Mouse (Mus musculus) left cerebral cortex, adult 9 months (tissue): ENCODE data around the gene Pbxip1.

ENCODE experiments used
- DNase-seq, 2 experiments: peaks; one replicate each; pipeline ENCODE4 v3.0.0; 2022; ENCODE audit warnings: low spot score in 2 of 2

The Pbxip1 gene

DNA sequence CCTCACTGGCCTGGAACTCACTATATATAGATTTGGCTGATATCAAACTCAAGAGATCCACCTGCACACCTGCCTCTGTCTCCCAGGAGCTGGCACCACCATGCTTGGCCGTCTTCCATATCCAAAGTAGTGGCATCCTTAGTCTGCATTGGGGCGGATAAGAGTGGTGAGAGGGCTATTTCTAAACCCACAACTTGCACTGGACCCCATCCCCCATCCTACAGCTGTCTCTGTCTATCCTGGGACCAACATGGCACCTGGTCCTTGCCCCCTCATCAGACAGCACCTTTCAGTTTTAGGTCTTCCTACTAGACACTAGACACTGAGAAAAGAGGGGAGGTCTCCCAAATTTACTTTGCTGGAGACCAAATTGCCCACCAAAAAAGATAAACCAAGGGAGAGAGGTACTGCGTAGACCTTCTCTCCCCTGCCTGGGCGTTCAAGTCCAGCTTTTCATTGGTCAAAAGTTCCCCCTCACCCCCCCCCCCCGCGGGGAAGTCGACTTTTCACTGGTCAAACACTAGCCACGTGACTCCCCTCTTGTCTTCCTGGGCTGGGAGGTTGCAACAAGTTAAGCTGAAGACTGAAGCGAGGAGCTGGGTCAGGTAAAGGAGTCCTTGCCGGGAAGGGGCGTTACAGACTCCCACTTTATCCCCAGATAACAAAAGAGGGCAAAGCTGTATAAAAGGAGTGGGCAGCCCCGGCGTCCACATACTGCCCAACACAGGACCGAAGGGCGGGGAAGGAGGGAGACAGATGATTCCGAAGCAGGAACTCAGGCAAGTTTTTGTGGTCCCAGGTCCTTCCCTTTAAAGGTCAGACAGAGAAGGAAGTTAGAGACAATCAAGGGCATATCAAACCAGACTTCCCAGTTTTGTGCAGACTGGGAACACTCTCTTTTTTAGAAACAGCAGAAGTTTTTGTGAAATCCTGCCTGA, at the start of gene Pbxip1:
Pbxip1 (plus strand) TSS at position 531 of the 938 bp plus-strand sequence.
- no peak for DNase-seq

DNA sequence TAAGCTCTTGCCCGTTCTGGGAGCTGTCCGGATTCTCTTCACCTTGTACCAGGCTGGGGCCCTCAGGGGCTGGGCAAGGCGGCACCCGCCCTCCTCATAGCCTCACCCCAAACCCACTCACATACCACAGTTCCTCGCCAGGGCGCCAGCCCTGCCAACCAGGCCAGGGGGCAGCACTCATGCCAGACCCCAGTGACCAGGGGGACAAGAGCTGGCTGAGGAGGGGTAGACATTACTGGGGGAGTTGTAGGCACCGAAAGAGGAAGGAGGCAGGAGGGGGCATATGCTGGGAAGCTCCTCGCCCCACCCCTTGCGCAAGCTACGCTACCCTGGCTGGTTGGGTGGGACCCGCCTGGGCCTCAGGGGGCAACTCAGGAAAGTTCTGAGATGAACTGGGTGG, 48.9 kb upstream of the Pbxip1 start:
- DNase-seq, result no peak

DNA sequence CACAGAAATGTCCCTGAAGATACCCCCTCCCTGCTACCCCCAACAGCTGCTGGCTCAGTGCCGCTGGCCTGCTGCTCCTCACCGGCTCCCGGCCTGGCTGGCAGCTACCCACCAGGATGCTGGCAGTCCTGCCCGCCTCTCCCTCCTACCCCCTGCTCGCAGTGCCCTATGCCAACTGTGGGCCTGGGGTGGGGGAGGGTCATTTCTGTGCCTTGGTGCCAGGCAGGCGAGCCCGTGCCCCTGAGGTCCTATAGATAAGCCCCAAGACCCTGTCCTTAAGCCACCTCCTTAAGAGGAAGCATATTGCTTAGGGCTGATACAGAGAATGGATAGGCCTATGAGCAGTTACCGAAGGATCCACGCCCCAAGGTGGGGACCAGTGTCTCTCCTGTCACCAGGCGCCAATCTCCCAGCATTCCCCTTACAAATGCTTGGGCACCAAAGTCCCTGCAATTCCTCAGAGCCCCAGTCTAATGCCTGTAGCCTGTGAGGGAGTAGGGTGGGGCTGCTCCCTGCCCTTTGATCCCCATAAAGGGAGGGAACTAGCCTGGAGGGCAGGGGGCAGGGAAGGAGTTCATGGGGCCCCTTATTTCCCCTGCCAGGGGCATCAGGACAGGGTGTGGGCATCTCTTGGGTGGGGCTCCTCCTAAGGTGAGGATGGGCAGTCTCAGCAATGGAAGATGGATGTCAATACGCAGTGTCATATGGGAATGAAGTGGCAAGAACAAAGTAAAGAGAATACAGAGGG, 48.2 kb upstream of the Pbxip1 start:
- DNase-seq, result peak in 1 of 2 experiments; percentile 43

DNA sequence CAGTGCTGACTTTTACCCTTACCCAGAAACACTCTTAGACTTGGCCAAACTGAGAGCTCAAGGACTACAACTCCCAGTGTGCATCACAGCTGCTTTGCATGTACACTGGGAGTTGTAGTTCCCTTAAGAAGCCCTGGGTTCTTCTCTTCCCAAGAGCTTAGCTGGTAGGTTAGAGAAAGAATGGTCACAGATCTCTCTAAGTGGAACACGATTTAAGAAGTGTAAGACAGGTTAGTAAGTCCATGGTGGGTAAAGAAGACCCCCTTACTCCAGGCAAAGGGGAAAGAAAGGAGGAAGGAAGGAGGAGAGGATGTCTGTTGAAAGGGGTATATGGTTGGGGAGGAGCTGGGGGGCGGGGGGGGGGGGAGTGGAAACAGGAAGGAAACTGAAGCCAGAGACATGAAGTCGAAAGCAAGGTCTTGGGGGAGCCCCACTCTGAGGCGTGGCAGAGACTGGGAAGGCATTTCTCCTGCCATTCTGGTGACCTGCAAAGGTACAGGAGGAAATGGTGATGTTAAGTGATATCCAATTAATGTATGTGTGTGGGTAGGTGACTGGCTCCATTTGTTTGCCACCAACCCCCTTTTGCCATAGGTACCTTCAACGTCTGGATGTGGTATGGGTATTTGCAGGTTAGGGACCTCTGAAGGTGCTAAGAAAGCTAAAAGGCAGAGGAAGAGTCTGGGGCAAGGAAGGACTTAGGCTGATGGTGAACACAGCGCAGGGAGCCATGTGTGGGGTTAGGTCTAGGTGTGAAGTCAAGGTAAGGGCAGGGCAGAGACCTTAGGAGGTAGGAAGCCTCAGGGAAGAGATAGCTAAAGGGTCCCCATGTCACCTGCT, 47.4 kb upstream of the Pbxip1 start:
- peak in 1 of 2 experiments; percentile 32 for DNase-seq

DNA sequence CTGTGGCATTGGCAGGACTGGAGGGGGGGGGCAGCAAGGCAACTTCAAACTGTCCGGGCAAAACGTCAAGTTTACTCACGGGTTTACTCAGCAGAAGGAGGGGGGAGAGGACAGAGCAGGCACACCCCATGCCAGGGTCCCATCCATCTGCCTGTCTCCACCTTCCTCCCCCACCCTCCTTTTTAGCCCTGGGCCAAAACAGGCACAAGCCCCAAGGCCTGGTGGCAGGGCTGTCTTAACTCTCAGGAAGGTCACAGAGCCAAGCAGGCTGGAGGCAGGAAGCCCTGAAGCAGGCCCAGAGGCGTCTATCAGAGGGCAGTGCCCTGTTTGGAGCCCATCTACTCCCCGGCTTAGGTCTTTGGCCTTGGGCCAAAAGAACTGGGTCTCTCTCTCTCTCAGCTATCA, 46.4 kb upstream of the Pbxip1 start:
- no peak for DNase-seq

DNA sequence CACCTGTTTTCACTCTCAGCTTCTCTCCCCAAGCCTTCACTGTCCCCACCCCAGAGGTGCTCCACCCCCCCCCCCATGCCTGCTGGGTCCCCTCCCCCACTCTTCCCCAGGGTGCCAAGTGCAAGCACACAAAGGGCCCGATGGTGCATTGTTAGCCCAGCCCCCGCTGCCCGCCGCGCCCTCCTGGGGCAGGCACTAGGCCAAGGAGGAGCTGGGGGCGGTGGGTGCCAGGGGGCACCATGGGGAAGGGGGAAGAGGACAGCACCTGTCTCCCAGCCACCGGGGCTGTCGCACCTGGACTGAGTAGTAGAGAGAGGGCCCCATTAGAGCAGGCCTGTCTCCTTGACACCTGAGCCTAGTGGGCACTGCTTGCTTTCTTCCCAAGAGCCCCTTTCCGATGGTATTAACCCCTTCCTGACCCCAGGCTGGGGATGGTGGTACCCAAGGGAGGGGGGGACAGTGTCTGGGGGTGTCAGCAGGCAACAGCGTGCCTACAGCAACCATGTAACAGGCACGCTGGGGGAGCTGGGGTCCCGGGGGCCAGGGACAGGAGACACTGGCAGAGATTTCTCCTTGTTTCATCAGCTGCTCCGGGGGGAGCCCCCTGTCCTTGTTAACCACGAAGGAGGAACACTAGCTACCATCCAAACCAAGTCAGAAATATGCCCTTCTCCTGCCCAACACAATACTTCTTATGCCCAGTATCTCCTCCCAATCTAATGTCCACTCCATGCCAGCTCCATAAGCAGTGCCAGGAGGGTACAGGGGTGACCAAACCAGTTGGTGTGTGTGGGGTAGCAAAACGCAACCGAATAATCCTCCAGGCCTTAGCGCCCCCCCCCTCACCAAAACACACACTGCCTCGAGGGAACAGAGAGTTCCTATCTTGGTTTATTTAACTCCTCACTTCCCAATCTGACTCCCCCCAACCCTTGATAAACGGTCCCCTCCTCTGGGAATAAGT, 45.5 kb upstream of the Pbxip1 start:
- no peak for DNase-seq

DNA sequence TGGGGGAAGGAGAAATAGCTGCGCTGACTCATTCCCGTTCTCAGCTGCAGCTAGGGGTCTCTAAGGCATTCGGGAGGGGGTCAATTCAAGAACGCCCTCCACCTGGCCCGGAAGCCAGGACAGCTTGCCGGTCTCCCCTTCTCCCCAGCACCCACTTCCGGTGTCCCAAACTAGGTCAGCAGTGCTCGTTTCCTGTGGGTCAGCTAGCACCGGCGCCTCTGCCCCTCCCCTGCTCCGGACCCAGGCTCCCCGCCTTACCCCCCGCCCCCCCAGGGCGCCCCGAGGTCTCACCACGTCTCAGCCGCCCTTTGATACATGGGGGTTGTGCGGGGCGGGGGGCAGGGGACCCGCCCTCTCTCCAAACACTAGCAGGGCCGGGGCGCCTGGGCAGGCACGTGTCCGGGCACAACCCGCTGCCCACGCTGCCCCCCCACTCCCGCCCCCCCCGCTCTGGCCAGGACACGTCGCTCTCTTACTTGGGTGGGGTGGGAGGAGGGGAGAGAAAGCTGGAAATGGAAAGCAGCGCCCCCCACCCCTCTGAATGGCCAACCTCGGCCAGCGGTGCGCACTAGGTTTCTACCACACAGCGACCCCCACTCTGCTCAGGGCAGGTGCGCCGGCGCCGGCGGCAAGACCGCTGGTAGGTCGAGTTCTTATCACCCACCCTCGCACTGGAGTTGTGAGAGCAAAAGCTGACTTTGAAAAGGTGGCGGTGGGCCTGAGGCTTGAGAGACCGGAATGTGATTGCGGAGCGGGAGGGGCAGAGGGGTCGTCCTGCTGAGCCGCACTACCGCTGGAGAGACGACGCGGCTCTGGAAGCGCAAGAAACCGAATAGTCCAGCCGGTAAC, 44.6 kb upstream of the Pbxip1 start:
- DNase-seq, result peak in 1 of 2 experiments; percentile 37

DNA sequence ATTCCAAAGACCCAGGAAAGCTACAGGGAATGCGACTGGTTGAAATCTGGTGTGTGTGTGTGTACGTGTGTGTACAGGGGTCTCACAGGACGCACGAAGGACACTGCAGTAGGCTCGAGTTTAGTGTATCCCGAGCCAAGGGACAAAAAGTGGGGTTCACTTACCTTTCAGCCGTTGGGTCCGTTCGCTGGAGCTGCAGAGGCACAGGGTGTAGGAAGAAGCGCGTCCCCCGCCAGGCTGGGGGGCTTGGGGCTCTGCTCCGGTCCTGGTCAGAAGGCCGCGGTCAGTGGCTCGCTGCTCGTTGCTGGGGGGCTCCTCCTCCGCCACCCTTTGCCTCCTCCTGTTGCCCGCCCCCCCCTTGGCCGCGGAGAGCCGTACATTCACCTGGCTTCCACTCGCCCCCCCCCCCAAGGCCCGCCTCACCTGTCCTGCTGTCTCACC, 43.6 kb upstream of the Pbxip1 start:
- DNase-seq, result no peak

DNA sequence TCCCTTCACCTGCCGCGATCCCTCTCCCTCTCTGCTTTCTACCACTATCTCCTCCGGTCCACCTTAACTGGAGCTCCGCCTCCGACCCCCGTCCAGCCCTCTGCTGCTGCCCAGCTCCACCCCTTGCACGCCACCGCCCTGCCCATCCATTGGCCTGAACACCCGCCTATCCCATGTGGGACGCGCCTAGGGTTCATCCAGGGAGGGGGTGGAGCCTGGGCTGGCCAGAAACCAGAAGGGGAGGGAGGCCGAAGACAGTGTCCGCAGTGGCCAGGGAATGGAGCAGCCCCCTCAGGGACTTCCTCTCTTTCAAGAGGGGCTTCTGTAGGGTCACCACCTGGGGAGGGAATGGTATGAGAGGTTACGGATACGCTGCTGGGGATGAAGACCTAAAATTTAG, 42.9 kb upstream of the Pbxip1 start:
- DNase-seq, result peak; percentile 91 to 97

DNA sequence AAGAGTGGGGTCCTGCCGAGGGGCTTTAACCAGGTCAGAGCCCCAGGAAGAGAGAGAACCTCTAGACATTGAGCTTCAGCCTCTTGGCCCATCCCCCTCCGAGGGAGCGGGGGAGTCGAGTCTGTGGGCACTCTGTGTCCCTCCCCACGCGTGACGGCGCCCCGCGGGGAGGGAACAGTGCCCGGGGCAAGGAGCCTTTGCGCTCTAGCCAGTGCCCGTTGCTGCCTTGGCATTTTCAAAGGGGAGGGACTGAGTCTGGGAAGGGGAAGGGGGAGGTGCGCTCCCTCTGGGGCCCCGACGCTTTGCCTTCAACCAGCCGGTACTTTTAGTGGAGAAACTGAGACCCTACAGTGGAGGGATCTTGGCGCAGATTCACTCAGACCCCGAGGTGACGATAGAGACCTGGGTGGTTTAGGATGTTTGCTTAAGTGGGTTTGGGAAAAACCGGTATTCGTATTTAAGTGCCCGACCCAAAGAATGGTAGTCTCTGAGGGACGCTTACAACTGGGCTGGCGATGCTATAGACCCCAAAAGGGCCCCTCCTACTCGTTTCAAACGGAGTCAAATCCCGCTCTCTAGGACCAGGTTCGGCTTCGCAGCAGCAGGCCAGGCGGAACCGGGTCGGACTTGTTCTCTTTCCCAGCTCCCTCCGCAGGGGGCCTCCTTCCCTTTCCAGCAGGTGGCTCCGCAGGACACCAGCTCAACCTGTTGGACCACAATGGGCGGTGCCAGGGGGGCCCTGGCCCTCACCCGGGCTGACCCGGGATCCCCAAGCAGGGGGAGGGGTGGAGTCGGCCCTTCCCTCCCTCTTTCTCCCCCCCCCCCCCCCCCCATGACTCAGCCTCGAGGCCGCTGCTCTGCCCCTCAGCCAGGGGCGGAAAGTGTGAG, 42.3 kb upstream of the Pbxip1 start, which contains the start of gene Zbtb7b:
Zbtb7b (minus strand) TSS at position 771 of the 888 bp plus-strand sequence.
- DNase-seq, result peak in 1 of 2 experiments; percentile 61

DNA sequence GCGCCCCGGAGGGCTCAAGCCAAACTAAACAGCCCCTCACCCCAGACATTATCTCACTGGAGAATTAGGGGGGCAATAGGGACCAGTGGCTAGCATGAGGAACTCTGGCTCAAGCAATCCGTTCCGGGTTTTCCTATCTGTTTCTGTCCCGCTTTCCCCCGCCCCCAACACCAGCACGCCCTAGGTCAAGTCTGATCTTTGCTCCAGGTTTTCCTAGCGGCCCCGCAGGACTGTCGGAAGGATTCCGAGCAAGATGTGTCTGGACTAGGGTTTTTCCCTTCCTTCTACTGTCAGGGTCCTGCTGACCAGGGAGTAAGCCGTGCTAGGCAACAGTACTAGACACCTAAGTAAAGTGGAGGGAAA, 41.6 kb upstream of the Pbxip1 start:
- peak in 1 of 2 experiments; percentile 66 for DNase-seq

DNA sequence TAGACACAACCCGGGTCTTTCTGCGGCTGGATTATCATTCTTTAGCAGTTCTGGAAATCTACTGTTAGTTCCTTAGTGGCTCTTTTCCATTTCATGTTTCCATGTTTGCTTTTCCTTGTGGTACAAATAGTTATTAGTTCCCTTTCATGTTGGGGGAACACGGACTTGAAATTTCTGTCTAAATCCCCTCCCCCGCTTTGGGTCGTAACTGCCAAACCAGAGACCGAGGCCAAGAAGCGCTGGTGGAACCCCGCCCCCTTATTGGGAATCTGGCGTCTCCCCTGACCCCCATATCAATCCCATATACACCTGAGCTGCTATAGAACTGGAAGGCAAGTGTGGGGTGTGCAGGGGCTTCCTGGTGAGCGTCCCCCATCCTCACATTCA, 41.1 kb upstream of the Pbxip1 start:
- DNase-seq, result no peak

DNA sequence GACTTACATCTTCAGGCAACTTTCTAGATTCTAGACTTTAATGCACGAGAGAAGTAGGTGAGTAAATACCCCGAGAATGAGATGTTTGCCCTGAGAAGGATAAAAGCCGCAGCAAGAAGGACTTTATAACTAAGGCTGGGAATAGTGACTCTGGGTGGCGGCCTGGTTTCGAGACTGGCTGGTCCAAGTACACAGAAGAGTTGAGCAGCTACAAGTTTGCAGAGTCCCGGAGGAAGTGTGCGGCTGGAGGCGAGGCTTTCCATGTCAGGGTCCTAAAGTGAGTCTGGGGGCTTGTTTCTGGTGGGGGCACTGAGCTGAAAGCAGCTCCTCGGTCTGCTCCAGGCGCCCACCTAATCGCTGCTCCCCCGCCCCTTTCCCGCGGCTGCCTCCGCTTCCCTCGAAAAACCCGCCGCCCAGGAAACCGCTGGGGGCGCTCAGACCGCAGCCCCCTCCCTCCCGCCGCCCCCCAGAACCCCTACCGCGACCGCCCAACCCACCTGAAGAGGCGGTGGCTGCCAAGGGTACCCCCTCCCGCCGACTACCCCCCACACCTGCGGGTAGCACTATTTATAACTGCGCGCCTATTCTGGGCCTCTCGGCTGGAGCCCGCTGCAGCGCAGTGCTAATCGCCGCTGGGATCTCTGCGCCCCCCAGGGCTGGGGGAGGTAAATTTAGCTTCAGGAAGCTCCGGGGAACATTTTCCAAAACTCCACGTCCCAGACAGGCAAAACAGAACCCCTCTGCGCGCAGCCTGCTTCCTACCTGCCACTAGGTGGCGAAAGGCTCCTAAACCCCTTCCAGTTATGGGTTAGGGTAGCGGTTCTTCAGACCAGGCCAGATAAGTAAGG, 40.5 kb upstream of the Pbxip1 start:
- peak in 1 of 2 experiments; percentile 61 for DNase-seq

DNA sequence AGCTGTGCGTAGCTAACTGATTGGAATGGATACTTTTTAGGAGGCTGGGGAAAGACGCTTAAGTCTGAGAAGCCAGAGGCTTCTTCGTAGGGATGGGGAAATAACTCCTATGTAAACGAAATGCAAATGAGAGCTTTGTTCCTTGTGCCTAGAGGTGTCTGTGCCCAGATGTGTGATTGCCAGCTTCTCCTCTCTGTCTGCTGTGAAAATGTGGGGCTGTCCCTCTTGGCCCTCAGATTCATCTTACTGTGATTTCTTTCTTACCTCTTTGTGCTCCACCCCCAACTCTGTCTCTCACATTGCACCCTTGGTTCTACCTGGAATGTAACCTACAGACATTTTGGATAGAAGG, 39.9 kb upstream of the Pbxip1 start:
- DNase-seq, result no peak

DNA sequence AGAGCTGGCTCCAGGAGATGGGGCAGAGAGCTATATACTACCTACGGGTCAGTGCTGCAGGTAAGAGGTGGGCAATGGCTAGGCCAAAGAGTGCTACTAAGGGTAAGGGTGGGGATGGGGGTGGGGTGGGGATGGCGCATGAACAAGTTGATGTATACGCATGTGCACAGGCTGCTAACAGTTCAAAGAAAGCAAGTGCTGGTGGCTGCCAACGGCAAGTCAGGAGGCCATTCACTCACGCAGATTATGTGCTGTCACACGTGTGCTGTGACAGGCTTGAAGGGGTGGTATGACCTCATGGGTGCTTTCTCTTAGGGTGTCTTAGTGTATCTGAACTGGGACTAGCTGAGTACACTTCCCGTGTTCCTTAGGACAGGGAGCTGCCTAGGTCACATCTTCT, 35.2 kb upstream of the Pbxip1 start:
- no peak for DNase-seq

DNA sequence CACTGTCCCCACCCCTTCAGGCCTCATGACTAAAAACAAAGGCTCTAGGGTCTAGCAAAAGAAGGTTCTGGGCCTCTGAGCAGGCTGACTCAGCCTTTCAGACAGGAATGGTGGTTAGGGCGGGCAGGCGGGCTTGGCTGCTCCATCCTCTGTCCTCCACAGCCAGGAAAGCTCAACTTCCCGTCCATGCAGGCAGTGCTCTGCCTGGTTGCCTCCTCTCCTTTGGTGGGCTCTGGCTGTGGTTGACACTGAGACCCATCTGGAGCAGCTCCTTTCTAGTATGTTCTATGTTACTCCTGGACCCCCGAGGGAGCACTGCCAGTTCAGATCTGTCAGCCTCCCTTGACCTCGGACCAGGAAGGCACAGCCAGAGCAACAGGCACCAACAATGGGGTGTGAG, 33.8 kb upstream of the Pbxip1 start, which contains the start of gene Lenep:
Lenep (minus strand) TSS at position 101 of the 400 bp plus-strand sequence.
- no peak for DNase-seq

DNA sequence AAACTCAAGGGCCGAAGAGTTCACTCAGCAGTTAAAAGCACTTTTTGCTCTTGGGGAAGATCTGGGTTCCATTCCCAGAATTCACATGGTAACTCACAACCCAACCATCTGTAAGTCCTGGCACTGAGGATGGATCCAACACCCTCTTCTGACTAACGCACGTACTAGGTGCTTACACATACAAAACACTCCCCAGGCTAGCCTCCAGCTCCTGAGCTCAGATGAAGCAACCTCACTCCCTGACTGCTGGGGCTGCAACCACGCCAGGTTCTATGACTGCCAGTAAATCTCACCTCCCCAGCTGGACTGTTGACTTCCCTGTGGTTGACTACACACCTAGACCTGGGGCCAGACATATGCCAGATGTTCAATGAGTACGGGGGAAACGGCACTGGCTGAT, 29.6 kb upstream of the Pbxip1 start:
- DNase-seq, result no peak

DNA sequence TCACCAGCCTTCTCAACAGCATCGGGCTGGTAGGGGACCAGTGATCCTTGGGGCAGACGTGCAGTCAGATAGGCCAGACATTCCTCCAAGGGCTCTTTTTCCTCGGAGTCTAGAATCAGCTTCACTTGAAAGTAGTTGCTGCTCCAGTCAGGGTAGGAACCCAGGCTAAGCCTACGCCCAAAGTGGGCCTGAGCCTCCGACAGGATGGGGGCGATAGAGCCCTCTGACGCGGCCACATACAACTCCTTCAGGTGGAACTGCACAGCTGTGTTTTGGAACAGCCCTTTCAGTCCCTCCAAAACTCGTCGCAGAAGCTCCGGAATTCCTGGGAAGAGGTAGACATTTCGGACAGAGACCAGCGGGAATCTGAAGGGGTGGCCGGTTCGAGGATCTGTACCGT, 28.1 kb upstream of the Pbxip1 start:
- no peak for DNase-seq
